Comparison of ENCODE assay signal across 12 mouse cellular contexts in the genomic region with DNA sequence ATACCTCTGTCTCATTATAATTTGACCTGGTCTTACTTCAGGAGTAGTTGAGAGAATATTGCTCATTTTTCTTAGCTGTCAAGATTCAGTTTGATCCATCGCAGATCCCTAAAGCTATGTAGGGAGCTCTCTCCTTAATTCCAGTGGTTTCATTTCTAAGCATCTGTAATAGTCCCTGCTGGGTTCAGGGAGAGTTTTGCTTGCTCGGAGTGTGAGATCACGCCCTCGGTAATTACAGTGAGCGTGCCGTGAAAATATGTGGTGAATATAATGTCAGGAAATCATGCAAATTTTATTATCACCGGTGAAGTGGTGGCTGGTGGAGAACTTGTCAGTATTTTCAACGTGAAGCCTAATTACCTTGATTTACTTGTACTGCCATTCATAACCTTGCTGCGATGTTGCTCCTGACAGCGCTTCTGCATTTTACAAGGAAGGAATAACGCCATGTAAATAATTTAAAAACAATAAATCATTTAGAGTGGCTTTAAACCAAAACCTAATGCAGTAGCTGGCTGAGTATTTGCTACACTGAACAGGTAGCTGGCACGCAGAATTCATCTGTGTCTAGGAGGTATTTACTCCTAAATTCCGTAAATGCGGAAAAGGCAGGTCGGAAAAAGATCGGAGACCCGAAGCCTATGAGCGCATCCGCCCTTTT. TPM values are rescaled to one million over a fixed set of nuclear protein-coding genes. Genes with fewer than 3 reads are reported as not detected.
DNase-seq lines count a peak whose midpoint lies in the region; ATAC-seq and TF ChIP-seq lines count a peak whose summit lies in the region.
"Had no signal": no experiment of that assay in that cellular context is flagged by ENCODE, and none has a peak within 500 bp of the region (broad histone marks: within the 10 kb centered on the region; RNA-seq: fewer than 3 reads in every experiment).

No protein-coding gene starts in this region.

- H3K27me3 ChIP-seq in lung, embryonic 14.5 days (ENCODE audit: insufficient read depth, low read length) = peaks cover 36% of the 10 kb centered on the region
- H3K27me3 ChIP-seq in forebrain, embryonic 14.5 days (replicated peaks; ENCODE audit: control insufficient read depth, insufficient read depth, low read length) = peaks cover 15% of the 10 kb centered on the region
- peaks cover 25% of the 10 kb centered on the region for H3K27me3 ChIP-seq in intestine, postnatal 0 days (replicated peaks; ENCODE audit: control insufficient read depth, insufficient read depth, low read length)
- H3K27me3 ChIP-seq in stomach, embryonic 14.5 days (ENCODE audit: control insufficient read depth, insufficient read depth, low read length) = peaks cover 9% of the 10 kb centered on the region; the same call in 1 of the 2 replicates
- H3K27me3 ChIP-seq: Patski had no signal

- H3K9me3 ChIP-seq in lung, embryonic 14.5 days (ENCODE audit: low read depth, low read length) = no peaks in the 10 kb centered on the region
- no peaks in the 10 kb centered on the region for H3K9me3 ChIP-seq in forebrain, embryonic 14.5 days (replicated peaks; ENCODE audit: control insufficient read depth, low read length)
- H3K9me3 ChIP-seq in intestine, postnatal 0 days (ENCODE audit: control insufficient read depth) = no peaks in the 10 kb centered on the region
- no peaks in the 10 kb centered on the region for H3K9me3 ChIP-seq in stomach, embryonic 14.5 days (ENCODE audit: control insufficient read depth, low read depth, low read length)

- no peak overlapping the region for H3K27ac ChIP-seq in lung, embryonic 14.5 days (ENCODE audit: low read depth)
- no peak overlapping the region for H3K27ac ChIP-seq in forebrain, embryonic 14.5 days (ENCODE audit: low read depth, low read length)
- H3K27ac ChIP-seq in intestine, postnatal 0 days (ENCODE audit: low read depth, low read length) = no peak overlapping the region
- no peak overlapping the region for H3K27ac ChIP-seq in stomach, embryonic 14.5 days (ENCODE audit: low read length)

- WGBS in lung, embryonic 14.5 days = 3% methylated on average over 19 of the region's 19 CpGs
- 1% methylated on average over 19 of the region's 19 CpGs for WGBS in forebrain, embryonic 14.5 days
- WGBS in intestine, postnatal 0 days = 2% methylated on average over 19 of the region's 19 CpGs
- WGBS in stomach, embryonic 14.5 days = 2% methylated on average over 19 of the region's 19 CpGs

- H3K4me2 ChIP-seq in lung, embryonic 14.5 days = peak overlapping the region; percentile 44
- peak overlapping the region; percentile 52 for H3K4me2 ChIP-seq in forebrain, embryonic 14.5 days (ENCODE audit: low read length)
- peak overlapping the region; percentile 54 for H3K4me2 ChIP-seq in intestine, postnatal 0 days (replicated peaks; ENCODE audit: low read depth)
- peak overlapping the region; percentile 25 for H3K4me2 ChIP-seq in stomach, embryonic 14.5 days (replicated peaks; ENCODE audit: low read depth, low read length)

- no peak for ATAC-seq in lung, embryonic 14.5 days (ENCODE audit: insufficient read depth)
- ATAC-seq in forebrain, embryonic 14.5 days = no peak
- ATAC-seq in intestine, postnatal 0 days = no peak
- ATAC-seq in stomach, embryonic 14.5 days (ENCODE audit: insufficient number of reproducible peaks, insufficient read depth, low FRiP score, low read depth) = no peak
- ATAC-seq: Patski had no signal

- H3K9ac ChIP-seq in lung, embryonic 14.5 days = no peak overlapping the region
- peak overlapping the region; percentile 32 for H3K9ac ChIP-seq in forebrain, embryonic 14.5 days (ENCODE audit: low read length)
- H3K9ac ChIP-seq in intestine, postnatal 0 days (ENCODE audit: low read depth, low read length) = no peak overlapping the region
- H3K9ac ChIP-seq in stomach, embryonic 14.5 days (replicated peaks; ENCODE audit: low read depth, low read length) = no peak overlapping the region

- no peaks in the 10 kb centered on the region for H3K4me1 ChIP-seq in lung, embryonic 14.5 days (ENCODE audit: insufficient read depth)
- H3K4me1 ChIP-seq in forebrain, embryonic 14.5 days (ENCODE audit: control insufficient read depth, insufficient read depth, low read length) = peaks cover 9% of the 10 kb centered on the region; the same call in 1 of the 2 replicates
- no peaks in the 10 kb centered on the region for H3K4me1 ChIP-seq in intestine, postnatal 0 days (replicated peaks; ENCODE audit: control insufficient read depth, insufficient read depth, low read length)
- H3K4me1 ChIP-seq in stomach, embryonic 14.5 days (ENCODE audit: control insufficient read depth, insufficient read depth, low read length) = peaks cover 7% of the 10 kb centered on the region; the same call in 1 of the 2 replicates

- peak overlapping the region; percentile 16 for H3K4me3 ChIP-seq in lung, embryonic 14.5 days (ENCODE audit: low read depth, low read length)
- H3K4me3 ChIP-seq in forebrain, embryonic 14.5 days (ENCODE audit: low read depth, low read length) = peak overlapping the region; percentile 19
- H3K4me3 ChIP-seq in intestine, postnatal 0 days (ENCODE audit: low read depth, low read length) = peak overlapping the region; percentile 23
- H3K4me3 ChIP-seq in stomach, embryonic 14.5 days (ENCODE audit: low read depth, low read length) = peak overlapping the region; percentile 4; the same call in 1 of the 2 replicates

- DNase-seq in lung, embryonic 14.5 days = peak; percentile 20
- DNase-seq in lung, adult 18-20 months = no peak
- DNase-seq in forebrain, embryonic 14.5 days (ENCODE audit: low spot score) = peak; percentile 33
- no peak for DNase-seq in cerebellum, postnatal 25 days
- no peak for DNase-seq in urinary bladder, postnatal 25 days (ENCODE audit: low spot score)
- DNase-seq: kidney, adult 9 months; lung, postnatal 14 days; right cerebral cortex, adult 18-20 months; thymus, postnatal 4 days had no signal

- no peaks in the 10 kb centered on the region for H3K36me3 ChIP-seq in lung, embryonic 14.5 days (ENCODE audit: insufficient read depth)
- no peaks in the 10 kb centered on the region for H3K36me3 ChIP-seq in forebrain, embryonic 14.5 days (ENCODE audit: control insufficient read depth, insufficient read depth, low read length)
- no peaks in the 10 kb centered on the region for H3K36me3 ChIP-seq in intestine, postnatal 0 days (ENCODE audit: control insufficient read depth, insufficient read depth)
- no peaks in the 10 kb centered on the region for H3K36me3 ChIP-seq in stomach, embryonic 14.5 days (ENCODE audit: control insufficient read depth, insufficient read depth, low read length)

- TF ChIP-seq CTCF in lung, embryonic 14.5 days (IDR thresholded peaks at IDR 0.05; ENCODE audit: low read depth) = no peak
- TF ChIP-seq CTCF in intestine, postnatal 0 days (IDR thresholded peaks at IDR 0.05; ENCODE audit: low read depth) = no peak

RNA-seq across cellular contexts. Expression of a gene that starts 36.6 kb away (rescaled TPM):
- 1.2 and 2.1 TPM in 2 replicates for polyA plus RNA-seq in lung, embryonic 14.5 days (2014; fragmentation: Nextera tagmentation; extraction: Ambion mirVana)
- polyA plus RNA-seq in forebrain, embryonic 14.5 days (2014; fragmentation: Nextera tagmentation; extraction: Ambion mirVana) = 1.5 and 1.7 TPM in 2 replicates
- polyA plus RNA-seq in intestine, postnatal 0 days (2015; fragmentation: Nextera tagmentation; extraction: Ambion mirVana) = 0.27 TPM in 1 of 2 replicates, not detected in the other
- polyA plus RNA-seq in stomach, embryonic 14.5 days (2014; fragmentation: Nextera tagmentation; extraction: Ambion mirVana) = 0.31 and 0.59 TPM in 2 replicates

RNA-seq across cellular contexts. Expression of a gene that starts 38.5 kb away (rescaled TPM):
- 0.74 and 0.88 TPM in 2 replicates for polyA plus RNA-seq in lung, embryonic 14.5 days (2014; fragmentation: Nextera tagmentation; extraction: Ambion mirVana)
- polyA plus RNA-seq in forebrain, embryonic 14.5 days (2014; fragmentation: Nextera tagmentation; extraction: Ambion mirVana) = 0.29 and 0.78 TPM in 2 replicates
- polyA plus RNA-seq in intestine, postnatal 0 days (2015; fragmentation: Nextera tagmentation; extraction: Ambion mirVana) = 0.31 and 0.59 TPM in 2 replicates
- 3.6 and 4.1 TPM in 2 replicates for polyA plus RNA-seq in stomach, embryonic 14.5 days (2014; fragmentation: Nextera tagmentation; extraction: Ambion mirVana)

Comparison
In these comparisons a context has a peak if more than half of its experiments do, and no peak if none do; other contexts are left out.
1. DNase-seq: peak in lung, embryonic 14.5 days (single experiment) and forebrain, embryonic 14.5 days (single experiment); none in lung, adult 18-20 months (0 of 2), cerebellum, postnatal 25 days (0 of 2) and urinary bladder, postnatal 25 days (single experiment).
2. Peak in every context shown above with its lines, with median percentiles within 50 percentile points of each other: H3K4me2 ChIP-seq and H3K4me3 ChIP-seq.